Mouse (Mus musculus) CH12F3 (cell line): ENCODE data around the gene Kdm8.

Experiments used
- in situ Hi-C: fragments of 300-500 bp; cut with MboI; formaldehyde crosslinking; loops from 2 replicates; pipeline ENCODE4 v1.14.3; 2020; ENCODE audit warnings: low sequenced_read_pairs

Gene Kdm8

DNA sequence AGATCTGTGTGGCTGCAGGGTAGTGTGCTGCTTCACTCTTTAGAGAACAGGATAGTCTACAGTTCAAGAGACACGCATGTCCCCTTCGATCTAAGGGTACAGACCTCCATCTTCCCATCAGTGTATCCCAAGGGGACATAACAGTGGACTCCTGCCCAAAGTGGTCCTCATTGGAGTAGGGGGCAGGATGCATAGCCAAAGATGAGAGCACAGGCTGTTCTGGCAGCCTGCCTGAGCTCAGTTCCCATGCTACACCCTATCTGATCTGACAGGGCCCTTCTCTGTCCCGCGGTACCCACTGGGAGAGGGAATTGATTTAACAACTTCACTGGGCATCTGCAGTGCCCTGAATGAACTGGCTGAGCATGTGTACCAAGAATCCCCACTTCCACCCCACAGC is 9.2 kb downstream of the Kdm8 start:
- in situ Hi-C loops, result no loop called here

DNA sequence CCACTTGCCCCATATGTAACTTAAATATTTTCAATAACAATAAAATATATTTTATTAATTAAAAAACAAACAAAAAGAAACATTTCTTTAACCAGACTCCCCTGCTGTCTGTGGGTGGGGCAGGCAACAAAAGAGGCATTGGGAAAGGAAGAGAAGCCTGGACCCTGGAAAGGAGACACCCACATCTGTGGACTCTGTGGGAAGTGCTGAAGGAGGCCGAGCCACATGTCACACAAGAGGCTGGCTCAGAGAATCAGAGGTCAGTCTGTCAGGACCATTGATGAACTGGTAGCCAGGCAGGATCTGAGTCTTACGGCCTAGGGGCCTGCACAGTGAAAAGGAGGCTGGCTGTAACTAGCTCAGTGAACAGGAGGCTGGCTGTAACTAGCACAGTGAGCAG is 17.7 kb downstream of the Kdm8 start:
- in situ Hi-C loops, result no loop called here

DNA sequence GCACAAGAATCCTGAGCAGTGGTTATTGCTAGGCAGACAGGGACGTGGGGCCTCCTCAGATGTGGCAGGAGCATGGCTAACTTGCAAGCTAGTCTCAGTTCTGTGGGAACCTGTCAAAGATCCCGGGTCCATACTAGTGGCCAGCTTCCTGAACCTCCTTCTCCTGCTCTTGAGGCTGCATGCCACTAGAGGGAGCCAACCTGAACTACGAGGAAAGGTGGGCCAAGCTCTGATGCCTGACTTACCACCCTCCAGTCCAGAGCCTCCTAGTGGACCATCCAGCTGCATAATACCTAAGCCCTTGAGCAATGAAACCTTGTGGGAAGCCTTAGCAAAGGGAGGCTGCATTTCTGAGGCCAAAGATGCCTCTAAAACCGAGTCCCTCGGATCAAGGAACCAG is 25.5 kb downstream of the Kdm8 start:
- in situ Hi-C loops, result loop anchor here (5.0 kb wide), 1 partner anchor 102 kb away; no protein-coding TSS in a partner anchor

DNA sequence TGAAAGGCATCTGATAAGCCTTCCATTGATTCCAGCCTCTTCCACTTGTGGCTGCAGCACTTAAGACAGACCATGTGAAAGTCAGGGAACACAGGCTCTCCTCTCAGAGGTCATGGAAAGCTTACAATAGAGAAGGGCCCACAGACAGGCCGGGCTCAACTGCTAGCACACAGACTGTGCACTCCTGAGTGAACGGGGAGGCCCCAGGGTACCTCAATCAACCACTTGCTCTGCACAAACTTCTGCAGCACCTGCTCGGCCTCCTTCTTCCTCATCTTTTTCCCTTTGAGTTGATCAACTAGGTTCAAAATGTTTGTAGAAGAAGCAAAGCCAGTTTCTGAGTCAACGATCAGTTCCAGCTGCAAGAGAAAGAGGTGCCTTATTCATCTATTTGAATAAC is 26.4 kb downstream of the Kdm8 start:
- in situ Hi-C loops, result no loop called here

DNA sequence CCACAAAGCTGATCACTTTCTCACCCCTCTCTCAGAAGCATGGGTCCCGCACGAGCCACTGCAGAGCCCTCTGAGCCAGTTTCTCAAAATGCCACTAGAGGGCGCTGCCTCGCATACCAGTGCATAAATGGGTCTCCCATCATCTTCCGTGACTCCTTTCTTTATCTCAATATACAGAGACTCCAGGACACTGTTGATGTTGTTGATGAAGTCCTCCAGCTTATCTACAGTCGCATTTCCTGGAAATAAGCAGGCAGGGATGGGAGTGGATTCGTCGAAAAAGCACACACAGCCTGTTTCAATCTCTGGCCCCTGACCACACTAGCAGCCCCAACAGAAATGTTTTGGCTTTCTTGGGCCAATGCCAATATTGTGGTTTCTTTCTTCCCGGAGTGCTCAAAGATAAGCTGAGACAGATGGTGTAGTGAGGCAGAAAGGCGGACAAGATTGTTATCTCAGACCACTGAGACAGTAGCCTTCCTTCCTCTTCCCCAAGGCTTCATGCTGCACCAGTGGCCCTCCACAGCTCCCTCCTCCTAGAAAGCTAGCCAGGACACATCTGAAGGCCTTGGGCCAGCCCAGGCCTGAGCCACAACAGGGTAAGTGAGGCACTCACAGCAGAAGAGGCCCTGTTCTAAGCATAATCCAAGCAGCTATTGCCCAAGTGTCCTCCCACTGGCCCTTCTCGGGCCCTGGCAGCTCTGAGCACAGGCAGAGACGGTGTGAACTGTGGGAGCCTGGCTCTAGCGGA is 27.7 kb downstream of the Kdm8 start:
- in situ Hi-C loops, result no loop called here

DNA sequence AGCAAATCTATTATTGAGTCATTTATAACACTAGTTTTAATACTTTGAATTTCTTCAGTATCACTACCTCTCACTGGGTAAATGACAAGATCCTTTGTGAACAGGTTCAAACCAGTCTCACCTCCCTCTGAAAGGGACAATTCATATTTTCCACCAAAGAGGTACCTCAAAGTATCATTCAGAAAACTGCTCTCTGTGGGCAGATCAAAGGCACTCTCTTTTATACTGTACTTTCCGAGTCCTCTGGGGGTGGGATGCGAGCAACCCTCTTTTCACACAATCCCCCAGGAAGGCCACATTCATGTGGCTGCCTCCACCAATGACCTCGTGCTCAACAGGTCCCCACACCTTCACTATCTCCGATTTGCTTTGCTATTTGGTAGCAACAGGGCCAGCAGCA is 30.1 kb downstream of the Kdm8 start:
- in situ Hi-C loops, result no loop called here

DNA sequence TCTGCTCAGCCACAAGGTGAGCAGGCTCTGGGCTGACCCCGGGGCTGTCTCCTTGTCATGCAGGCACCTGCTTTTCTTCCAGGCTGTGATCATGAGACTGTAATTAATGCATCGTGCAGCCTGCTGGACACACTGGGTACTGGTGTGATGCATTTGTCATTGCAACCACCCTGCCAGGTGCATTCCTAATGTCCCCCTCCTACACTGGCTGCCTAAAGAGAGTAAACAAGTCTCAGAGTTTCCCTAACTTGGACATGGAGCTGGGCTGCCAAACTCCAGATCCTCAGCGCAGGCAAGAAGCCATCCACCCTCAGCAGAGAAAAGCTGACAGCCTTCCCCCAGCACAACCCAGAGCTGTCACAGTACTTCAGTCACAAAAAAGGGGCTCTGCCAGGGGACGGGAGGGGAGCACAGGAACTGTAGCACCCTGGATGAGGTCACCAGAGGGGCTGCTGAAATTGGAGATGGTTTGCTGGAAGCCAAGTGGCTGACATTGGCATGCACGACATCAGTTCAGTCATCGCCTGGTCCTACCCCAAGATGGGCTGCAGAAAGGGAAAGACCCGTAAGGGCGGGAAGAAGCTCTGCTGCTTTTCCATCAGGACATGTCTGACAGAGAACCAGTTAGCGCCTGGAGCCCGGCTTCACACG is 31.2 kb downstream of the Kdm8 start:
- in situ Hi-C loops, result no loop called here

DNA sequence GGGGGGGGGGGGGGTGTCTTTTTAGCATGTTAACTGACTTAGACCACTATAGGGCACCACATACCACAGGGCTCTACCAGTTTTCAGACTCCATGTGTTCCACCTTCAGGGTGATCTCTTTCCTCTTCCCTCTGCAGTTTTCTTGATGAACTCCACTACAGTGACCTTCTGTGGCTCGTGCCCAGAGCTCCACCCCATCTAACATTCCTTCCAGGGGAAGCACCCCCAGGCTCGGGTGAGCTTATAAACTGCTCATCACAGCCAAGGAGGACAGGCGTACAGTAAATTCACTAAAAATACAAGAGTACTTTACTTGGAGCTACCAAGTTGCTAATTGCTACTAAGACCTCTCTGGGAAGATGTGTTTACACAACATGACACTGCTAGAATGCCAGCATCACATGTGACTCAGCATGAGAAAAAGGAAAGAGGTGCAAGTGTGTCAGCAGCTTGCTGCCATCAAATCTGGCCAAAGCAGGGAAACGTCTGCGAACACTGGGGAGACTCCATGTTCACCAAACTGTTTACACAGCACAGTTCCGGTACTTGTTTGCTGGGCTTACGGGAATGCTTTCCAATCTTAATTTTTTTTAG is 34.0 kb downstream of the Kdm8 start:
- in situ Hi-C loops, result no loop called here

DNA sequence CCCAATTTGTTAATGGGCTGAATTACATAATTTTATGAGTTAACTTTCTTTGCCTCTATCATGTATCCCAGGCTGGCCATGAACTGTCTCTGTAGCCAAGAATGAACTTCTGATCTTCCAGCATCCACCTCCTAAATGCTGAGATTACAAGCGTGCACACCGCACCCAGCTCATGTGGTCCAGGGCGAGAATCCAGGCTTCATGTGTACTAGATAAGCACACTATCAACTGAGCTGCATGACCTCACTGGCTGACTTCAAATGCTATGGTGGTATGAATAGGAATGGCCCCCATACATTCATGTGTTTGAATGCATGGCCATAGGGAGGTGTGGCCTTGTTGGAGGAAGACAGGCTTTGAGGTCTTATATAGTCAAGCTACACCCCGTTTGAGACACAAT is 36.0 kb downstream of the Kdm8 start:
- in situ Hi-C loops, result no loop called here

DNA sequence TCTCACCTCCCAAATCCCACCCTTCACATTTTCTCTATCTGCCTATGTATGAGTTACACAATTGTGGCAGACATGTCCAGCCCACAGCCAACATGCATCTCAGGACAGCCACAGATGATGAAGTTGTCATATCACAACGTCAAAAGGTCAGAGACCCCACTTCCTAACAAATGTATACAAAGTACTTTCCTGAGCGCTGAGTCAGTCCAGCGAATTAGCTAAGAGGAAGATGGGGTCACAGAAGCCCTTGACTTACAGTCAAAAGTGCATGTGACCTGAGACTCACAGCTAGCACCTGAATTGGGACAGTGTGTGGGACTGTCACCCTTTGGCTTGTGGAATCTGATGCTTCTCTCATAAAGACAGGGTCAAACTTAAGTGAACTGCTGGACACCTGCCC is 37.9 kb downstream of the Kdm8 start:
- in situ Hi-C loops, result no loop called here

DNA sequence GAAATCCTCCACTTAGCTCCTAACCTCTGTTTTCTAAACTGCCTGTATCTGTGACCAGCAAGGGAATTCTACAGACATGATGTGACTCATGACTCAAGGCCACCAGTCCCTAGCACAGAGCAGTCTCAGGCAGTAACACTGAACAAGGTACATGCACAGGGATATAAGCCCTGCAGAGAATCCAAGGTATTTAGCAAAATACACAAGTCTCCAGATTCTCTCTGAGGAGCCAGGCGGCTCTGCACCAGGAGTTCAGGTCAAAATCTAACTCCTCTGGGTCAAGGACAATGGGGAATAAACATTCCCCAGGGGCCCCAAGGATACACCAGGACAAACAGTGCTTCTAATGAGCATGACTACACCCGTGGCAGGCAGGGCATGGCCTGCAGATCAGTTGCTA is 38.4 kb downstream of the Kdm8 start:
- in situ Hi-C loops, result no loop called here

DNA sequence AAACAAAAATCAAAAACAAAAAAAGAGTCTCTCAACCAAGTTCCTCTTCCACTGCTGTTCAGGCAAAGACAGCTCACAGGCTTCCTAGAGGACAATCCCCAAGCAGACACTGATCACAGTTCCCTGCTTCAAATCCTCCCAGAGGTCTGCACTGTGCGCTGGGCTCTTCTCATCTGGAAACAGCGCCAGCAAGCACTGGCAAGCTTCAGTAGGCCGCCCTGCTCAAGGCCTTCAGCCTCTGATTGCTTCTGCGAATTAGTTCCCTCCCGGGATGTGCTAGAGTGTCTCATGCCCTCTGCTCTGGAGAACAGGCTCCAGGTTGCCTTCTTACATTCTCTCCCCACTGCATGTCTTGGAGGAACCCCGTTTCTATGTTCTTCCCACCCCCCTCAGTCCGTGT is 40.3 kb downstream of the Kdm8 start:
- in situ Hi-C loops, result no loop called here

DNA sequence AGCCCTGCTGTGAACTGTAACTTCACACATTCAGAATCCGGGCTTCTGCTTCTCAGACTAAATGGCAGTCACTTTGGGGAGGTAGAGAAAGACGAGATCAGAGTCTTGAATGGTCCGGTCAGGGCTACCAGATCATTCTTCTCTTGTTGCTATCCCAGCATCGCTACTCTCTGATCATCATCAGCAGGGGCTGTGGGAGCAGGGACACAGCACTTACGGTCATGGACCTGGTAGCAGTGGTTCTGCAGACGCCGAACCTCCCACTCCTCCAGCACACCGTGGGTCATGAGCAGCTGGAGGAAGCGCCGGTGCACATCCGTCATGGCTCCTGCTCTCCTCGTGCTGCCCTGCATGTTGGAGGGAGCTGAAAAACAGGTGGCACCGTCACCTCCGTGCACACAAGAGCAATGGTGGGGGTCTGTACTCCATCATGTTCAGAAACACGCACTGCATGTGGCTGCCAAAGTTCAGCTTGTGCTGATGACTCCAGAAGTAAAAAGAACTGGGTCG is 41.7 kb downstream of the Kdm8 start:
- in situ Hi-C loops, result no loop called here

DNA sequence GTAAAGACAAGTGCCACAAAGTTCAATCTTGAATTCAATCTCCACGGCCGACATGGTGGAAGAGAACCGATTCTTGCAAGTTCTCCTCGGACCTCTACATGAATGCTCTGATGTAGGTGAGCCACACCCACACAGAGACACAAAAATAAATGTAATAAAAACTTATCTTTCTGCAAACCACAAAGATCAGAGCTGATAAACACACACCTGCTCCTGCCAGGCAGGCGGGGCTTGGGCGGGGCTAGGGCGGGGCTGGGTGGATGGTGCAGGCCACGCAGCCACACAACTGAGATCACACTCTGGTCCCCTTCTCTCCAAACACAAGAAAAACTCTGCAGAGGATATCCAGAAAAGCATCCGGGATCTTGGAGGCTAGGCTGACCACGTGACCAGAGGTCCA is 42.6 kb downstream of the Kdm8 start:
- in situ Hi-C loops, result no loop called here

DNA sequence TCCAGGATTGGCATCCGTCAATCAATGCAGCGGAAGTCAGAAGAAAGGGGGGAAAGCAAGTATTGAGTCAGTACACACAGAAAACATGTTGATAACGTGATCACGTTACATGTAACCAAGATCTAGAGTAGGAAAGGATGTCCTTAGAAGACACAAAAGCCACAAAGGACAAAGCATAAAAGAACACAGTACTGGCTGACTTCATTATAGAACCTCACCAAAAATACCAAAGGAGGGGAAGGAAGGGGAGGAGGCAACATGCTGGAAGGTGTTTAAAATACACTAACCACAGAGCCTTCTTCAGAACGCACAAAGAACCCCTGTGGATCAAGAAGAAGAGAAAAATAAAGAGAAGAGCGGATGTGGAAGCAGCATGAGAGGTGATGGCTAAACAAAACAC is 44.2 kb downstream of the Kdm8 start:
- in situ Hi-C loops, result no loop called here

DNA sequence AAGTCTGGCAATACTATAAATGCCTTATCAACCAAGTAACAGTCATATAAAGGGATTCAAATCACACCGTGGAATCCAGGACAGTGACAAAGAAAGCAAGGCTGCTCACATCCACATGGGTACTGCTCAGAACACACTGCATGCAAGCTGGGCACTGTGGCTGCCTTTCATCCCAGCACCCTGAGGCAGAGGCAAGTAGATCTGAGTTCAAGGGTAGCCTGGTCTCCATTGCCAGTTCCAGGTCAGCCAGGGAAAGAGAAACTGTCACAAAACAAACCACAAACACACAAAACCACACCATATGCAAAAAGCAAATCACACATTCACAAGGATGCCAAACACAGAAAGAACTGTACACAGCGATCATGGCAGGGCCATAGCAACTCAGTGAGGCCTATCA is 45.2 kb downstream of the Kdm8 start:
- in situ Hi-C loops, result no loop called here

DNA sequence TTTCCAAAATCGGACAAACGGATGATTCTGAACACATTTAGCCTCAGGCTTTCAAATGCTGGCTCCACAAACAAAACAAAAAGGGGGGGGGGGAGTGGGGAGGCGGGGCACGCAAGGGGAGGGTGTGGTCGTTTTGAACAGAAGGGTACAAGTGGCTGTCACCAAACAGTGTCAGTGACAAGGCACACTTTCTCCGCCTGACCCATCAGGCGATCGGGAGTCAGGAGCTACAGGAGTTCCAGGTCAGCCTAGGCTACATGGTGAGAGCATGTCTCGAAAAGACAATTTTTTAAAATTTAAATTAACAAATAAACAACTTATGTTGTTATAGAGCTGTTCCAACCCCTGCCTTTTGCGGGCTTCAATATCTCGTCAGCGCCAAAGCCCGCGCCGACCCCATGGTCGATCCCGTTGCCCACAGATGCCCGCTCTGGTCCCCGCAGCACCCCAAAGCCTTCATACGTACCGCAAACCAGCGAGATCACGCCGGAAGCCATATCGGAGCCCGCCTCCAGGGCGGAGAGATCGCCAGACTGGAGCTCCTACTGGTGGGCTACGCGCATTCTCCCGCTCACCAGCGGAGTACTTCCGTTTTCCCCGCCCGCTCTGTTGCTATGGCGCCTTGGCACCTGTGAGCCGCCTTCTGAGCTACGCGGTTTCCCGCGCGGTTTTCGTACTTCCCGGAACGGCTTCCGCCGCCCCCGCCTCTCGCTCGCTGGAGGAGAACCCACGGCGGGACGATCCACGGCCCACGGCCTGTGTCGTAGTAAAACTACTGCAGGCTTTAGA is 46.7 kb downstream of the Kdm8 start, which contains the start of gene Nsmce1:
Gene Nsmce1 (minus strand): TSS at position 650 of the 789 bp plus-strand sequence.
- in situ Hi-C loops, result no loop called here

DNA sequence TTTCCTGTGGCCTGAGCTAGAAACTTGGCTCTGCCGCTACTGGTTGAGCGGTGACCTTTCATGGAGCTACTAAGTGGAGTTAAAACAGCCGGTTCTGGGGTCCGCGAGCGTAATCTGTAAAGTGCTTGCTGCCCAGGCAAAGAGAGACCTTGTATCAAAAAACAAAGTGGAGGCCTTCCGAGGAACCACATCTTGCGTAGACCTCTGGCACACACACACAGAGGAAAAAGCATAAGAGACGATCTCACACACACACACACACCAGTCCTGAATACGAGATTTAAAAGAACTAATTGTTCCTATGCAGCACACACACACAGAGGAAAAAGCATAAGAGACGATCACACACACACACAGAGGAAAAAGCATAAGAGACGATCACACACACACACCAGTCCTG is 47.3 kb downstream of the Kdm8 start:
- in situ Hi-C loops, result no loop called here

DNA sequence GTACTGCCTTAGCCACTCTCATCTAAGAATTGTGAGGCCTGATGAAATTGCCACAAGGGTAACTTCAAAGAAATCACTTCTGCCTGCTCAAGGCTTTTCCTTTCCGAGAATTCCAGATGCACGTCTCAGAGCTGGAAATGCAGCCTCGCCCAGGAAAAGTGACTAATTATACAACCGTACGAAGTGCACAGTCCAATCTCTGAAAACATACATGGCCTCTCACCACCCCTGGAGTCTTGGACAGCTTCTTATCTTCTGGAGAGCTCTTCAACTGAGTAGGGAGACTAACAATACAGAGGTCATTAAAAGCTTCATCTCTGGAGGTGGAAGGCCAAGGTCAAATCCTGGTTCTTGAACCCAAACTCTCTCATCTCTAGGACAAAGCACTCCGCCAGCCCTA is 48.1 kb downstream of the Kdm8 start:
- in situ Hi-C loops, result no loop called here

DNA sequence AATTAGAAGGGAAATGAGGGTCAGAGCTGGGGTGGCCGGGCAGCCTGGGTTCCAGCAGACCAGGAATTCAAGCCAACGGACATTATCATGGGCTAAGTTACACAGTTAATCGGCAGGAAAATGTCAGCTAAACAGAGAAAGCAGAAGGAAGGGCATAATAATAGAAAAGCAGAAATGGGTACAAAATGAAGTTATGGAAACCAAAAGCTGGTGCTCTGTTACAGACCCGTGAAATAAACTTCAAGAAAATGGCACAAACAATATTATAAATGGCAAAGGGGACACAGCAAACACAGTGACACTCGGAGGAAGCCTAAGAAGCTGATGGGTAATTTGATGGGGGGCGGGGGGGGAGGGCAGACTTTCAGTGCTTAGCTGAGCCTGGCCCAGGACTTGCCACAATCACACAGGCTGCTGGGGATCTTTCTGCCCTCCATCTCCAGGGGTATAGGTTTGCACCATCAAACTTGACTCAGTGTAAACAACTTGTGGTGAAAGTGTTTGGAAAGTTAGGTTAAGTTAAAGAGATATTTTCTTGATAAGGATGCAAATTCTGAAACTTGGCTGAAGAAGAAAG is 51.5 kb downstream of the Kdm8 start:
- in situ Hi-C loops, result no loop called here
